17 mouse cellular contexts compared by ENCODE assay signal in the genomic region with DNA sequence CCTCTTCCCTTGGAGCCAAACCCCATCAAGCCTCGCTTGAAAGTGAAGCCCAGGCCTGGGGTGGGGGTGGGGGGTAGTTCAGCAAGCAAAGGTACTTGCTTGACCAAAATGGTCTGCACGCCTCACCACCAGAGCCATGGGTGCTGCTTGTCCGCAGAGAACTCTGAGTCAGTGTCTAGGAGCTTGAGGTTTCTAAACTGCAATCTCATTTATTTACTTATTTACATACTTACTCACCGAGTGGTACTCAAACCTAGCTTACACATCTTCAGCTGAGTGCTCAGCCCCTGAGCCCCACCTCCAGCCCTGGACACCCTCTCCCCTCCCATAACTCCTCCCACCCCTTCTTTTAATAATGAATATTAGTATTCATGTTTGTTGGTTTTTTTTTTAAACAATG. TPM values are rescaled to one million over a fixed set of nuclear protein-coding genes. Genes with fewer than 3 reads are reported as not detected.
DNase-seq lines count a peak whose midpoint lies in the region; ATAC-seq lines count a peak whose summit lies in the region.
"Had no signal": no experiment of that assay in that cellular context is flagged by ENCODE, and none has a peak within 500 bp of the region (broad histone marks: within the 10 kb centered on the region; RNA-seq: fewer than 3 reads in every experiment).

No protein-coding gene starts in this region.

- 69% methylated on average over 4 of the region's 4 CpGs for WGBS in heart, embryonic 10.5 days
- 77% methylated on average over 4 of the region's 4 CpGs for WGBS in kidney, embryonic 16.5 days
- WGBS in intestine, embryonic 15.5 days: 57% methylated on average over 4 of the region's 4 CpGs

- H3K4me3 ChIP-seq in heart, embryonic 10.5 days: no peak overlapping the region
- no peak overlapping the region for H3K4me3 ChIP-seq in kidney, embryonic 16.5 days (ENCODE audit: low read length)
- no peak overlapping the region for H3K4me3 ChIP-seq in brown adipose tissue, adult 24 weeks (ENCODE audit: insufficient read depth, low read depth, low read length)
- no peak overlapping the region for H3K4me3 ChIP-seq in intestine, embryonic 15.5 days (replicated peaks)

- peaks cover 50% of the 10 kb centered on the region for H3K36me3 ChIP-seq in heart, embryonic 10.5 days
- peaks cover 31% of the 10 kb centered on the region for H3K36me3 ChIP-seq in kidney, embryonic 16.5 days (ENCODE audit: insufficient read depth, low read length)
- H3K36me3 ChIP-seq in intestine, embryonic 15.5 days: peaks cover 23% of the 10 kb centered on the region

- no peak for DNase-seq in heart, embryonic 10.5 days (ENCODE audit: low spot score)
- no peak for DNase-seq in heart, postnatal 36 days
- no peak for DNase-seq in kidney, adult 8-10 months
- peak; percentile 29 for DNase-seq in 3T3-L1 (ENCODE audit: low read depth, low spot score)
- DNase-seq in cerebellum, postnatal 36 days: no peak
- DNase-seq: adrenal gland, postnatal 36 days; cerebellum, postnatal 25 days; gastrocnemius, postnatal 25 days; kidney, adult 11 months; retina, postnatal 1 day; spleen, adult 18-20 months had no signal

- peak overlapping the region; percentile 47; the same call in 1 of the 2 replicates for H3K27ac ChIP-seq in heart, embryonic 10.5 days
- peak overlapping the region; percentile 96; the same call in 1 of the 2 replicates for H3K27ac ChIP-seq in kidney, embryonic 16.5 days (ENCODE audit: low read length)
- peak overlapping the region; percentile 26 for H3K27ac ChIP-seq in brown adipose tissue, adult 24 weeks (replicated peaks; ENCODE audit: low read depth, low read length)
- H3K27ac ChIP-seq in intestine, embryonic 15.5 days: no peak overlapping the region; the same call in 1 of the 2 replicates
- H3K27ac ChIP-seq: hindbrain, embryonic 14.5 days had no signal

- no peaks in the 10 kb centered on the region for H3K27me3 ChIP-seq in heart, embryonic 10.5 days (ENCODE audit: insufficient read depth, poor library complexity, severe bottlenecking)
- no peaks in the 10 kb centered on the region for H3K27me3 ChIP-seq in kidney, embryonic 16.5 days (ENCODE audit: insufficient read depth, low read length)
- H3K27me3 ChIP-seq in intestine, embryonic 15.5 days (replicated peaks): no peaks in the 10 kb centered on the region

- intact Hi-C loops in heart, postnatal 36 days (cut with DNase I): no loop called here

- no peak overlapping the region for H3K4me2 ChIP-seq in kidney, embryonic 16.5 days (replicated peaks; ENCODE audit: low read depth, low read length)
- no peak overlapping the region for H3K4me2 ChIP-seq in intestine, embryonic 15.5 days (replicated peaks)
- H3K4me2 ChIP-seq: hindbrain, embryonic 14.5 days; liver, embryonic 11.5 days had no signal

- H3K9ac ChIP-seq in kidney, embryonic 16.5 days (replicated peaks; ENCODE audit: low read length): no peak overlapping the region
- H3K9ac ChIP-seq in intestine, embryonic 15.5 days: no peak overlapping the region
- H3K9ac ChIP-seq: hindbrain, embryonic 14.5 days had no signal

- ATAC-seq in kidney, embryonic 16.5 days (ENCODE audit: low FRiP score, low TSS enrichment): no peak
- no peak for ATAC-seq in intestine, embryonic 15.5 days
- ATAC-seq: forebrain, embryonic 16.5 days had no signal

- no peaks in the 10 kb centered on the region for H3K9me3 ChIP-seq in heart, embryonic 10.5 days
- H3K9me3 ChIP-seq in kidney, embryonic 16.5 days (ENCODE audit: low read length): no peaks in the 10 kb centered on the region
- H3K9me3 ChIP-seq in intestine, embryonic 15.5 days: no peaks in the 10 kb centered on the region

- peaks cover 65% of the 10 kb centered on the region for H3K4me1 ChIP-seq in heart, embryonic 10.5 days
- H3K4me1 ChIP-seq in kidney, embryonic 16.5 days (ENCODE audit: insufficient read depth, low read length): peaks cover 54% of the 10 kb centered on the region
- H3K4me1 ChIP-seq in brown adipose tissue, adult 24 weeks (ENCODE audit: control insufficient read depth, insufficient read depth, insufficient read length, low read length): peaks cover 41% of the 10 kb centered on the region
- H3K4me1 ChIP-seq in intestine, embryonic 15.5 days (replicated peaks): peaks cover 36% of the 10 kb centered on the region

RNA-seq across cellular contexts. Expression of a gene that starts 48.6 kb away (rescaled TPM):
- polyA plus RNA-seq in heart, embryonic 10.5 days (2016; fragmentation: Nextera tagmentation; extraction: Ambion mirVana): 148 and 154 TPM in 2 replicates
- 10 to 100 TPM; 71.7 to 75.8 TPM for total RNA-seq in heart, postnatal 36 days (2021)
- polyA plus RNA-seq in kidney, embryonic 16.5 days (2015; fragmentation: Nextera tagmentation; extraction: Ambion mirVana): 82.9 and 88.1 TPM in 2 replicates
- polyA plus RNA-seq in brown adipose tissue, adult 24 weeks (2012; ENCODE audit: insufficient read depth, insufficient read length, missing spikeins): 11.8 and 12.6 TPM in 2 replicates
- 114 and 120 TPM in 2 replicates for polyA plus RNA-seq in intestine, embryonic 15.5 days (2015; fragmentation: Nextera tagmentation; extraction: Ambion mirVana)
